Mouse (Mus musculus) megakaryocyte, embryonic 14.5 days (primary cell): ENCODE data around the gene Tbck.

Source experiments
- FLI1 ChIP-seq: IDR thresholded peaks from 2 replicates; pipeline ENCODE4 v1.6.1; 2012; ENCODE audit warnings: low read length, inconsistent platforms, mixed read lengths
- GATA1 ChIP-seq: IDR thresholded peaks from 3 replicates; pipeline ENCODE4 v1.6.1; 2012; ENCODE audit warnings: mixed read lengths, low read length, inconsistent platforms, borderline replicate concordance

DNA sequence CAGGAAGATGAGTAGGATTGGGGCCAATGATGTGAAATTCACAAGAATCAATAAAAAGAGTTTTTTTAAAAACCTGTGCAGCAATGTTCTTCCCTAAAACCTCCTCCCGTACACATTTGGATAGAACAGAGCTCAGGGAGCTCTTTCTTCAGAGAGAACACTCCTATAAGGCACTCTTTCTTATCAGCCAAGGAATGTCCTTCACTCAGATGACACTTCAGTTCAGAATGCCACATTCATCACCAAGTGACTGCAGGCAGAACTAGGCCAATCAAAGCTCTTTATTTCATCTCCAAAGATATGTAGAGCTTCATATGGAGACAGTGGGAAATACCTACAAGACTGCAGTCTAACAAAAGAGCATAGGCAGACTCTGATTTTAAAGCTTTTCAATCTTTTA lies 116.3 kb downstream of the Tbck start:
- TF ChIP-seq FLI1 (no peak), GATA1 (no peak)
